Mouse (Mus musculus) lung, embryonic 16.5 days (tissue): ENCODE measurements around the gene Ell. TPM values are rescaled to one million over a fixed set of nuclear protein-coding genes. Genes with fewer than 3 reads are reported as not detected.
A peak's percentile ranks its signal among the peaks of the same experiment; 100 is the strongest.

Source experiments
- ATAC-seq: fragments of 200-750 bp; cut with Nextera tagmentation; 2 replicates; pipeline ENCODE4 v1.8.0; 2017; ENCODE audit warnings: low read depth, mild to moderate bottlenecking, moderate library complexity
- H3K27ac ChIP-seq: fragments of 300-500 bp; sonication (generic); 2 replicates; pipeline ENCODE4 v1.5.1; 2014; ENCODE audit warnings: mild to moderate bottlenecking, control low read depth, low read length
- H3K27me3 ChIP-seq: fragments of 300-500 bp; sonication (generic); 2 replicates; pipeline ENCODE4 v1.6.1; 2014; ENCODE audit warnings: low read depth, low read length, mixed read lengths; ENCODE audit not compliant: control insufficient read depth, insufficient read depth
- H3K36me3 ChIP-seq: fragments of 300-500 bp; sonication (generic); 2 replicates; pipeline ENCODE4 v1.6.1; 2014; ENCODE audit warnings: low read length; ENCODE audit not compliant: control insufficient read depth, insufficient read depth
- H3K4me1 ChIP-seq: fragments of 300-500 bp; sonication (generic); replicated peaks from 2 replicates; pipeline ENCODE4 v1.6.1; 2014; ENCODE audit warnings: low read length, mixed read lengths; ENCODE audit not compliant: control insufficient read depth, insufficient read depth
- H3K4me2 ChIP-seq: fragments of 300-500 bp; sonication (generic); 2 replicates; pipeline ENCODE4 v1.6.1; 2014; ENCODE audit warnings: low read depth, low read length, control low read depth
- H3K4me3 ChIP-seq: fragments of 300-500 bp; sonication (generic); 2 replicates; pipeline ENCODE4 v1.5.1; 2014; ENCODE audit warnings: mild to moderate bottlenecking, low read length, control low read depth
- H3K9ac ChIP-seq: fragments of 300-500 bp; sonication (generic); 2 replicates; pipeline ENCODE4 v1.6.1; 2014; ENCODE audit warnings: low read length, control low read depth
- H3K9me3 ChIP-seq: fragments of 300-500 bp; sonication (generic); 2 replicates; pipeline ENCODE4 v1.6.1; 2016; ENCODE audit warnings: low read length; ENCODE audit not compliant: control insufficient read depth
- WGBS: fragments of 180-500 bp; shearing (Covaris S2); extraction: QIAGEN DNeasy Blood & Tissue Kit; methylation state at CpG from one replicate; pipeline ENCODE4 v1.1.7; 2014; 5-methylcytosine and 5-hydroxymethylcytosine counted together
- polyA plus RNA-seq: library from polyadenylated mRNA; unstranded; fragments of >200 nt; fragmentation: Nextera tagmentation; extraction: Ambion mirVana; gene quantifications from 2 replicates; pipeline ENCODE4 v1.2.1, GENCODE M21; 2015

The Ell gene
- polyA plus RNA-seq, 1 experiment from 2014 or later = 21.4 TPM

DNA sequence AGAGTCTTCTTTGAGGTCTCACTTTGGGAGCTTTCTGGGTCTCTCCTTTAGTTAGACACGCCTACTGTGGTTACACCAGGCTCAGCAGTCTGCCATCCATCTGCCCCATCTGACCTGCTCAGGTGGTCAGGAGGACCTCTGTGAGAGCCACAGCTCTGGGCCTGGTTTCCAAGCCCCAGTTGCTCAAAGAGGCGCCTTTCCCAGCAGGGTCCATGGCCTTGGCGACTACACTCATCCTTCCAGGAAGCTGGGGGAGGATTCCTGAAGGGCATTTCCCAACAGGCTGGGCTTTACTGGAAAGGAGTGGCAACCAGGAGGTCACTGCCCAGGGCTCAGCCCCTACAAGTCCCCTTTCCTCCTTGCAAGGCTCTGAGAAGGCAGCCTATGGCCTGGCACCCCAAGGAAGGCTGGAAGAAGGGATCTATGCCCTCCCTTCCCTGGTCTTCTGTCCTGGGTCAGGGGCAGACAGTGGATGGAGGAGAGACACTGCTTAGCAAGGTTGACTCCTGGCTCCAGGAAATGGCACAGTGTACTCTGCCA lies 25.5 kb downstream of the Ell start:
- Histone ChIP-seq H3K4me2 (no peak overlapping the region), H3K36me3 (no peaks in the 10 kb centered on the region), H3K9me3 (no peaks in the 10 kb centered on the region), H3K4me3 (no peak overlapping the region), H3K9ac (no peak overlapping the region), H3K27ac (no peak overlapping the region; the same call in 1 of the 2 replicates), H3K27me3 (no peaks in the 10 kb centered on the region), H3K4me1 (peaks cover 42% of the 10 kb centered on the region)
- WGBS = 70% methylated on average over 3 of the region's 3 CpGs
- ATAC-seq = no peak

DNA sequence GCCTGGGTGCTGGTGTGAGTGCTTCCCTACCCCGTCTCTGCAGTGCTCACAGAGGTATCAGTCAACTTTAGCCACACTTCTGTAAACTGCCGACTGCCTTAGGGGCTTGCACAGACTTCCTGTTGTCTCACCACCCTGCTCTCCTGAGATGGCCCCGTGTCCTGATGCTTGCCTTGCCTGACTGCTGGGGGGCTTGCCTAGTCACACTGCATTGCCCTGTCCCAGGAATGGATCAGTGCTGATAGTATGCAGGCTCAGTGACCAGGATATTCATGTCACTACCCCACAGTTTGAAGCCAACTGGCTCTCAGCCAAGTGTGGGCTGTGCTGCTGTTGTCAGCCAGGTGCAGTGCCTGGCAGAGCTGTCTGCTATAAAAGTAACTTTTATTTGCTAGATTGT lies 26.3 kb downstream of the Ell start:
- Histone ChIP-seq H3K9me3 (no peaks in the 10 kb centered on the region), H3K4me3 (no peak overlapping the region), H3K9ac (no peak overlapping the region), H3K27me3 (no peaks in the 10 kb centered on the region), H3K27ac (no peak overlapping the region), H3K36me3 (no peaks in the 10 kb centered on the region), H3K4me2 (no peak overlapping the region), H3K4me1 (peaks cover 34% of the 10 kb centered on the region)
- 35% methylated on average over 3 of the region's 3 CpGs for WGBS
- no peak for ATAC-seq

GRCm38 (mm10) chr8:70570360-70570759 lies 31.1 kb downstream of the Ell start:
- no peaks in the 10 kb centered on the region for H3K36me3 ChIP-seq
- no peak for ATAC-seq
- H3K4me3 ChIP-seq = no peak overlapping the region
- H3K4me1 ChIP-seq = peaks cover 6% of the 10 kb centered on the region
- no peaks in the 10 kb centered on the region for H3K9me3 ChIP-seq
- H3K4me2 ChIP-seq = no peak overlapping the region
- no peak overlapping the region for H3K27ac ChIP-seq
- H3K27me3 ChIP-seq = no peaks in the 10 kb centered on the region
- no peak overlapping the region for H3K9ac ChIP-seq

DNA sequence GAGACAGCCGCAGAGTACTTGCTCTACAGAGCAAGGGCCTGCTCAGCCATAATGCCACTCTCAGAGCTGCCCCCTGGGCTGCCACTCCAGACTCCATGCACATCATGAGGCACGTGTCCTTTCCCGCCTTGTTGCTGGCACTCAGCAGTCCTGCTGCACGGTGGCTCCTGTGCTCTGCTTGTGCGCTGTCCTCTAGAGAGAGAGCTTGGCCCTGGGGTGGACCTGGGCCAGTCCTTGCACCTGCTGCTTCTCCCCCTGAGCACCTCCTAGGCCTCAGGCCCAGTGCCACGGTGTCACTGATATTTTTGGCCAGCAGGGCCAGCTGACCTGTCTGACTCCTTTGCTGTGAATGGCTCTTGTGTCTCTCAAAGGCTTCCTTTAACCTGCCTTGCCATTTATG lies 31.7 kb downstream of the Ell start:
- no peak overlapping the region for H3K27ac ChIP-seq
- no peaks in the 10 kb centered on the region for H3K9me3 ChIP-seq
- 72% methylated on average over 6 of the region's 6 CpGs for WGBS
- no peak overlapping the region for H3K4me3 ChIP-seq
- no peak overlapping the region for H3K4me2 ChIP-seq
- 0 out of 2 replicates have a peak, but pooled peaks cover 2% of the 10 kb centered on the region for H3K4me1 ChIP-seq
- ATAC-seq = no peak; the same call in 1 of the 2 replicates
- H3K9ac ChIP-seq = no peak overlapping the region
- no peaks in the 10 kb centered on the region for H3K27me3 ChIP-seq
- H3K36me3 ChIP-seq = no peaks in the 10 kb centered on the region

DNA sequence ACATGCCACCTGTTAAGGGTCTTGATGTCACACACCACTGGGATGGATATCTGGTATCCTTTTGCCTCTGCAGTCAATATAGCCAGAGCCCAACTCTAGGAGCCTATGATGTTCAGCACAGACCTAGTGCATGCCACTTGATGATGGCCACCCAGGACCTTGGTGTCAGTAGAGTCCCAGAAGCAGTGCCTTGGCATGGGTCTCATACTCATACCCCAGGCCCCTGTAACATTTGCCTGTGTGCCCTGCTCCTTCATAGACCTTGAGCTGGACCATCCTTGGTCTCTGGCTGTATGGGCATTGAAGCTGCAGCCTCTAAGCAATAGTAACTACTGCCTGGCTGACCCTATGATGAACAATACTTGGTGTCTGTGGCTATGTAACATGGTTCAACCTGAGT lies 35.0 kb downstream of the Ell start:
- H3K4me3 ChIP-seq = no peak overlapping the region
- no peak overlapping the region for H3K27ac ChIP-seq
- no peaks in the 10 kb centered on the region for H3K27me3 ChIP-seq
- H3K4me1 ChIP-seq = 0 out of 2 replicates have a peak, but pooled peaks cover 2% of the 10 kb centered on the region
- no peak overlapping the region for H3K4me2 ChIP-seq
- H3K9ac ChIP-seq = no peak overlapping the region
- no peak for ATAC-seq
- H3K9me3 ChIP-seq = no peaks in the 10 kb centered on the region
- H3K36me3 ChIP-seq = peaks cover 12% of the 10 kb centered on the region

- peaks cover 13% of the 10 kb centered on the region for H3K36me3 ChIP-seq
- H3K4me2 ChIP-seq = no peak overlapping the region
- no peaks in the 10 kb centered on the region for H3K27me3 ChIP-seq
- no peak overlapping the region for H3K27ac ChIP-seq
- H3K4me3 ChIP-seq = no peak overlapping the region
- 48% methylated on average over 4 of the region's 4 CpGs for WGBS
- H3K4me1 ChIP-seq = 0 out of 2 replicates have a peak, but pooled peaks cover 2% of the 10 kb centered on the region
- H3K9me3 ChIP-seq = no peaks in the 10 kb centered on the region
- H3K9ac ChIP-seq = no peak overlapping the region
- ATAC-seq = 0 out of 2 replicates have a peak, but pooled peaks have one; percentile 30
Observed at GRCm38 (mm10) chr8:70574915-70575314, 35.7 kb downstream of the Ell start.

GRCm38 (mm10) chr8:70577207-70577606 lies 38.0 kb downstream of the Ell start:
- Histone ChIP-seq H3K36me3 (peaks cover 26% of the 10 kb centered on the region), H3K9ac (no peak overlapping the region), H3K4me1 (0 out of 2 replicates have a peak, but pooled peaks cover 2% of the 10 kb centered on the region), H3K4me2 (no peak overlapping the region), H3K27me3 (no peaks in the 10 kb centered on the region), H3K9me3 (no peaks in the 10 kb centered on the region), H3K4me3 (no peak overlapping the region), H3K27ac (no peak overlapping the region)
- ATAC-seq = no peak
- 93% methylated on average over 3 of the region's 3 CpGs for WGBS

DNA sequence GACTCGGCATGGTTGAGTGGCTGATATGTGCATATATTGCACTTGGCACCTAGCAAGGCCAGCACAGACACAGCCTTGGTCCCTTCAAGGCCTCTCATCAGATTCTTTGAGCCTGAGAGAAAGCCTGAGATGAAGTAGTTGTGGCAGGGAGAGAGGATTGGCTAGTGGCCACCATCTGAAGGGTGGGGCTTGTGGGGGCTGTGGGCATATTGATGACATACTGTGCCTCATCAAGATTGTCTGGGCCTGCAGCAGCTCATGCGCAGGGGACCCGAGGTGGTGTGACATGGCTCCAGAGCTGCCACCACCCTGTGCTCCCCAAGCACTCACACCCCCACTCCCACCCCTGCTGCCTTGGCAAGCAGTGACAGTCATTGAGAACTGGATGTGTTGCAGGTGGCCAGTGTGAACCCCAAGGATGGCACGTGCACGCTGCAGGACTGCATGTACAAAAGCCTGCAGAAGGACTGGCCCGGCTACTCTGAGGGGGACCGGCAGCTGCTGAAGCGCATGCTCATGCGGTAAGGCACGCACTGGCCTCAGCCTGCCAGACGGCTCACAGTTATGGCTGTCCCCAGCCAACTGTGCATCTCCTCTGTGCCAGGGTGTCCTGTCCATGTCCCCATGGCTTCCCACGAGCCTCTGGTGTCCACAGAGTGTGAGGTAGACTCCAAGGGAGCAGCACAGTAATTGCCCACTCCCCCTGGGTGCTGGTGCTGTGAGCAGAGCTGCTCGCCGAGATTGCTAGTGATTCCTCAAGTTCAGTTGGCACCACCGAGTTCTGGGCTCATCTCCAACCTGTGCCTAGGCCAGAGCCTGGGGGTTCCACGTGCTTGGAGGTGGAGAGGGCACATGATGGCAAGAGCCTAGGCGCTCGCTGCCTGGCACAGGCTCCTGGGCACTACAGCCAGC lies 44.5 kb downstream of the Ell start:
- Histone ChIP-seq H3K36me3 (peaks cover 38% of the 10 kb centered on the region), H3K9ac (no peak overlapping the region), H3K27ac (no peak overlapping the region), H3K4me2 (no peak overlapping the region), H3K27me3 (no peaks in the 10 kb centered on the region), H3K9me3 (no peaks in the 10 kb centered on the region), H3K4me1 (no peaks in the 10 kb centered on the region), H3K4me3 (no peak overlapping the region)
- WGBS = 83% methylated on average over 18 of the region's 18 CpGs
- ATAC-seq = no peak

- Histone ChIP-seq H3K9me3 (no peaks in the 10 kb centered on the region), H3K36me3 (peaks cover 33% of the 10 kb centered on the region)
- peak; percentile 27; the same call in 1 of the 2 replicates for ATAC-seq
Observed at GRCm38 (mm10) chr8:70584606-70585257, 45.5 kb downstream of the Ell start.

More at GRCm38 (mm10) chr8:70584606-70585257, 45.5 kb downstream of the Ell start:
- WGBS = 83% methylated on average over 9 of the region's 9 CpGs
- H3K27ac ChIP-seq = no peak overlapping the region
- no peak overlapping the region for H3K9ac ChIP-seq
- no peak overlapping the region for H3K4me2 ChIP-seq
- no peaks in the 10 kb centered on the region for H3K4me1 ChIP-seq
- H3K4me3 ChIP-seq = no peak overlapping the region
- H3K27me3 ChIP-seq = no peaks in the 10 kb centered on the region
